In genomic region chr9:56118582-56118981, GRCm38 (mm10) we compare ENCODE assay signal across 8 mouse cellular contexts. TPM values are rescaled to one million over a fixed set of nuclear protein-coding genes. Genes with fewer than 3 reads are reported as not detected.
DNase-seq lines count a peak whose midpoint lies in the region; ATAC-seq lines count a peak whose summit lies in the region.

No protein-coding gene starts in this region.

- H3K27ac ChIP-seq in limb, embryonic 12.5 days, result no peak overlapping the region
- H3K27ac ChIP-seq in midbrain, embryonic 14.5 days (replicated peaks; ENCODE audit: low read depth, low read length), result no peak overlapping the region

- peaks cover 16% of the 10 kb centered on the region for H3K4me1 ChIP-seq in limb, embryonic 12.5 days (replicated peaks)
- peaks cover 7% of the 10 kb centered on the region; the same call in 1 of the 2 replicates for H3K4me1 ChIP-seq in midbrain, embryonic 14.5 days (ENCODE audit: control insufficient read depth, insufficient read depth, low read length)

- DNase-seq in urinary bladder, adult 18-20 months (ENCODE audit: low spot score in 2 of 2), result peak; percentile 39 to 57
- DNase-seq in urinary bladder, postnatal 10 days (ENCODE audit: low spot score), result no peak
- peak; percentile 84 for DNase-seq in embryo, embryonic 11.5 days (ENCODE audit: low read depth, low spot score)
- peak; percentile 77 for DNase-seq in kidney, adult 18-20 months
- peak; percentile 95 for DNase-seq in midbrain, embryonic 14.5 days
- peak; percentile 34 for DNase-seq in spleen, adult 12 weeks (ENCODE audit: low spot score)

- H3K27me3 ChIP-seq in limb, embryonic 12.5 days, result no peaks in the 10 kb centered on the region
- no peaks in the 10 kb centered on the region for H3K27me3 ChIP-seq in midbrain, embryonic 14.5 days (ENCODE audit: control insufficient read depth, insufficient read depth, low read length)

- peak overlapping the region; percentile 36 for H3K4me3 ChIP-seq in limb, embryonic 12.5 days (replicated peaks)
- peak overlapping the region; percentile 26 for H3K4me3 ChIP-seq in midbrain, embryonic 14.5 days (replicated peaks; ENCODE audit: low read depth, low read length)

- peak overlapping the region; percentile 55 for H3K9ac ChIP-seq in limb, embryonic 12.5 days (replicated peaks)
- H3K9ac ChIP-seq in midbrain, embryonic 14.5 days (replicated peaks; ENCODE audit: low read length), result no peak overlapping the region; the same call in 1 of the 2 replicates

- H3K9me3 ChIP-seq in limb, embryonic 12.5 days, result no peaks in the 10 kb centered on the region
- H3K9me3 ChIP-seq in midbrain, embryonic 14.5 days (ENCODE audit: control insufficient read depth, low read length), result no peaks in the 10 kb centered on the region

- peak overlapping the region; percentile 67 for H3K4me2 ChIP-seq in limb, embryonic 12.5 days
- peak overlapping the region; percentile 61 for H3K4me2 ChIP-seq in midbrain, embryonic 14.5 days (ENCODE audit: low read length)

- WGBS in limb, embryonic 12.5 days, result 5% methylated on average over 14 of the region's 14 CpGs
- WGBS in midbrain, embryonic 14.5 days, result 2% methylated on average over 14 of the region's 14 CpGs

- no peaks in the 10 kb centered on the region for H3K36me3 ChIP-seq in limb, embryonic 12.5 days
- H3K36me3 ChIP-seq in midbrain, embryonic 14.5 days (ENCODE audit: control insufficient read depth, insufficient read depth, low read length), result no peaks in the 10 kb centered on the region

- peak; percentile 78 for ATAC-seq in granulocyte monocyte progenitor cell, adult 5-6 weeks (replicated peaks; ENCODE audit: poor library complexity, severe bottlenecking)
- ATAC-seq in limb, embryonic 12.5 days (ENCODE audit: insufficient number of reproducible peaks, insufficient read depth, low FRiP score, low TSS enrichment, low read depth), result peak; percentile 43
- peak; percentile 46; the same call in 1 of the 2 replicates for ATAC-seq in midbrain, embryonic 14.5 days (ENCODE audit: low FRiP score, low TSS enrichment)

RNA-seq across cellular contexts. Expression of gene Pstpip1, which starts 28.8 kb away (rescaled TPM):
- total RNA-seq in granulocyte monocyte progenitor cell, adult 5-6 weeks (2014; fragmentation: Nextera tagmentation), result 65.1 and 77.0 TPM in 2 replicates
- total RNA-seq in granulocyte monocyte progenitor cell, adult 5-6 weeks (2017), result 101 and 110 TPM in 2 replicates
- polyA plus RNA-seq in limb, embryonic 12.5 days (2016; fragmentation: Nextera tagmentation; extraction: Ambion mirVana), result 1.0 and 1.5 TPM in 2 replicates
- polyA plus RNA-seq in midbrain, embryonic 14.5 days (2014; fragmentation: Nextera tagmentation; extraction: Ambion mirVana), result 0.24 and 1.0 TPM in 2 replicates

RNA-seq across cellular contexts. Expression of gene Tspan3, which starts 46.7 kb away (rescaled TPM):
- 58.3 and 66.0 TPM in 2 replicates for total RNA-seq in granulocyte monocyte progenitor cell, adult 5-6 weeks (2014; fragmentation: Nextera tagmentation)
- 28.0 and 50.9 TPM in 2 replicates for total RNA-seq in granulocyte monocyte progenitor cell, adult 5-6 weeks (2017)
- 424 and 455 TPM in 2 replicates for polyA plus RNA-seq in limb, embryonic 12.5 days (2016; fragmentation: Nextera tagmentation; extraction: Ambion mirVana)
- 555 and 629 TPM in 2 replicates for polyA plus RNA-seq in midbrain, embryonic 14.5 days (2014; fragmentation: Nextera tagmentation; extraction: Ambion mirVana)
